Mouse (Mus musculus) left cerebral cortex, postnatal 14 days (tissue): ENCODE data around the gene Rngtt. TPM values are rescaled to one million over a fixed set of nuclear protein-coding genes. Genes with fewer than 3 reads are reported as not detected.
"Not testable (repeated sequence)": the region's sequence is repeated elsewhere in the genome, so short reads cannot be mapped to it uniquely, and the experiment has no call there.

Experiments used
- DNase-seq, 2 experiments: peaks; one replicate each; pipeline ENCODE4 v3.0.0; 2021 to 2022; ENCODE audit warnings: low spot score in 2 of 2, mixed read lengths in 1 of 2
- intact Hi-C: fragments of 180-260 bp; cut with DNase I; formaldehyde crosslinking; loops from one replicate; pipeline ENCODE4 v1.15.1; 2025
- total RNA-seq, 2 experiments: library from RNA; stranded (reverse); gene quantifications; 2 replicates each; pipeline ENCODE4 v1.2.3; 2021

Rngtt gene
- total RNA-seq, 2 experiments from 2014 or later, result 19.2 to 22.0 TPM

DNA sequence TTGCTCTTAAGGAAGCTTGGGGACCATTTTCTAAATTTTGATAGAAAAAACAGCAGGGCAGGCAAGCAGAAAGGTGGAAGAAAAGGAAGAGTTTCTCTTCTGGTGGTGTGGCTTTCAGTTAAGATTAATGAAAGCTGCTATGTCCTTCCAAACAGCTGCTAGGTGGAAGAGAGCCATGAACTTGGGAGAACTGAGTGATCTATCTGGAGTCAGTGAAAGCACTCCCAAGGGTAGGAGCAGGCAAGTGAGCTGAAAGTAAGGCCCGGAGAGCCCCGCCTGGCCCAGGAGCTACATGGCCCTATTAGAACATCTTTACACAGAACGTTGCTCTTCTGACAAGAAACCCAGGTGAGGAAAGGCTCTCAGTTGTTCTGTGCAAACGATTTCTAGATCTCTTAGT, 103.7 kb downstream of the Rngtt start:
- intact Hi-C loops, result no loop called here
- no peak for DNase-seq

- intact Hi-C loops, result no loop called here
- DNase-seq, result no peak
Measured at GRCm38 (mm10) chr4:33414781-33415180, 104.7 kb downstream of the Rngtt start.

DNA sequence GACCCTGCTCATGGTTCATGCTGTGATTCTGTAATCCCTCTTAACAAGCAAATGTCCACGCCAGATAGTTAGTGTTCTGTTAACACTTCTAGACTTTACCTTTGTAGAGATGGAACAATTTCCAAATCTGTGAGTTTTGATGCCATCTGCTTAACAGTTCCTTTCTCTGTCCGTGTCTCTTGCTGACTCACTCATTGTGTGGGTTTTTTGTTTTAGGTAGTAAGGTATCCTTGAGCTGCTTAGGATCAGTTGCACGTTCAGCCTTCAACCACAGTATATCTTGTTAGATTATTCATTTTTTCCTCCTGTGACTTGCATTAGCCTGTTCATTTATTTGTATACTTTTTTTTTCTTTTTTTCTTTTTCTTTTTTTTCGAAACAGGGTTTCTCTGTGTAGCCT, 107.3 kb downstream of the Rngtt start:
- intact Hi-C loops, result no loop called here
- DNase-seq, result no peak

GRCm38 (mm10) chr4:33419644-33420043, 109.5 kb downstream of the Rngtt start:
- intact Hi-C loops, result no loop called here
- no peak for DNase-seq

- no peak for DNase-seq
- intact Hi-C loops, result no loop called here
Measured at GRCm38 (mm10) chr4:33428856-33429255, 118.7 kb downstream of the Rngtt start.

- DNase-seq, result peak in 1 of 2 experiments; percentile 9
- intact Hi-C loops, result no loop called here
Measured at GRCm38 (mm10) chr4:33441864-33442263, 131.8 kb downstream of the Rngtt start.

DNA sequence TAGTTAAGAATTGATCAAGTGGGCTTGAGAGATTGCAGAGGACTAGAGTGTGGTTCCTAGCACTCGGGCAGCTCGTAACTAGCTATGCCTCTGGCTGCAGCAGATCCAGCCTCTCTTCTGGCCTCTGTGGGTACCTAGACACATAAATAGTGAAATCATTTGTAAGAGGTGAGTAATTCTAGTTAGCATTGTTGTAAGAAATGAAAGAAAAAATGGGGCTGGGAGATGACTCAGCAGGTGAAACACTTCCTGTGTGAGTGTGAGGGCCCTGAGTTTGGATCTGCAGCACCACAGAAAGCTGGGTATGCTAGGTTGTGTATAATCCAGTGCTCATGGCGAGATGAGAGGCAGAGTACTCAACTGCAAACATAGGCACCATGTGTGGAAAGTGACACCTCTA, 136.2 kb downstream of the Rngtt start:
- DNase-seq, result no peak
- intact Hi-C loops, result no loop called here

- no peak for DNase-seq
- intact Hi-C loops, result no loop called here
Measured at GRCm38 (mm10) chr4:33446881-33447280, 136.8 kb downstream of the Rngtt start.

DNA sequence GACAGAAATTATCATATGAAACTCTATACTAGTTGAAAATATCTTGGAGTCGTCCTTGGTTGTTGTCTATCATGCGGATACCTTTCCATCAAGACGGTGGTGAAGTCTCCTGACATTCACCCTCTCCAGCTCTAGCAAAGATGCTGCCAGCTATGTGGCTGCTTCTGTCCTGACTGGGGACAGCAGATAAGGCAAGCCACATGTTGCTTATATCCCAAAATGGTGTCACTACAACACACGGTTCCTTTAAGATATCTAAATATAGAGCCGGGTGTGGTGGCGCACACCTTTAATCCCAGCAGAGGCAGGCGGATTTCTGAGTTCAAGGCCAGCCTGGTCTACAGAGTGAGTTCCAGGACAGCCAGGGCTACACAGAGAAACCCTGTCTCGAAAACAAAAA, 140.2 kb downstream of the Rngtt start:
- DNase-seq, intact Hi-C loops: not testable (repeated sequence)

DNA sequence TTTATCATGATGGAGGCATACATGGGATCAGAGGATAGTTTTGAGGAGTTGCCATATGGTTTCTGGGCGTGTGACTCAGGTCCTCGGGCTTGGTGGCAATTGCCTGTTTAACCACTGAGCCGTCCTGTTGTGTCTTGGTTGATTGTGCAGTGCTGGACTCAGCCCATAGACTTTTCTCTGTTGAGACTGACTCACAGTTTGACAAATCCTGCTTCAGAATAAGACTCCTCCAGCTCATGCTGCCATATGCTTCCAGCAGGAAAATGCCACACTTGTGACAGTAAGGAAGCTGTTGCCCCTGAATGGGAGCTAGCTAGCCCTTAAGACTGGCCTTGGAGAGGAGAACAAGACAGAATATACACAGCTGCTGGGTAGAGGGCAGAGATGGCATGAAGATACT, 149.7 kb downstream of the Rngtt start:
- DNase-seq, result peak in 1 of 2 experiments; percentile 17
- intact Hi-C loops, result no loop called here

GRCm38 (mm10) chr4:33464432-33464831, 154.3 kb downstream of the Rngtt start:
- no peak for DNase-seq
- intact Hi-C loops, result no loop called here

DNA sequence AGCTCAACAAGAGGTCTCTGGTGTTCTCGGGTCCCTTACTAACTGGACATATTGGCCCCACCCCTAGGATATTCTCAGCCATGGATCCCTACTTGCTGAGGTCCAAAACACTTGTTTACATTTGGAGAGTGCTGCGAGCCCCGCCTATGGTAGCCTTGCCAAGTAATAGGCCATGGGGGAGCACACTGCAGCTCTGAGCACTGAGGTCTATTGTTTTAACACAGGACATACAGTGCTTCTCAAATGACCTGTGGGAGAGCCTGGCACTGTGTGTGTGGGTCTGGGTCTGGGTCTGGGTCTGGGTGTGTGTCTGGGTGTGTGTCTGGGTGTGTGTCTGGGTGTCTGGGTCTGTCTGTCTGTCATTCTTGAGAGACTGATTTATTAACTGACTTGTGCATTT, 155.8 kb downstream of the Rngtt start:
- intact Hi-C loops, result no loop called here

DNA sequence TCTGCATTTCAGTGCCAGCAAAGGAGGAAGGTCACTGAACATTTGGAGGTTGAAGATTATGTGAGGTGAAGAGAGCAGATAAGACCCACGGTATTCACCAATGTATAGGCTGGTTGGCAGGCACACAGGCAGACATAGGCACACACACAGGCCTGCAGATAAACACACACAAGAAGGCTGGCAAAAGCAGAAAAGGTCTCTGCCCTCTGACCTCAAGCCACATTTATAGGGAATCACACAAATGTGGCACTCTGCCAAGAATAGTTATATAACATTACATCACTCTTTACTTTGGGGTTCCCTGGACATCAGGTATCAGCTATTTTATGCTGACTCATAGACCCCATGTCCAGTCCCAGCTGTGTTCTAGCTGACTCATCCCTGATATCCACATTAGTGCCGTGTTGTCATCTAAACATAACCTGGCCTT, 156.9 kb downstream of the Rngtt start:
- DNase-seq, result peak in 1 of 2 experiments; percentile 17
- intact Hi-C loops, result no loop called here

More for the DNA sequence above, 155.8 kb downstream of the Rngtt start:
- no peak for DNase-seq

GRCm38 (mm10) chr4:33467627-33468026, 157.5 kb downstream of the Rngtt start:
- peak in 1 of 2 experiments; percentile 79 for DNase-seq
- intact Hi-C loops, result no loop called here

DNA sequence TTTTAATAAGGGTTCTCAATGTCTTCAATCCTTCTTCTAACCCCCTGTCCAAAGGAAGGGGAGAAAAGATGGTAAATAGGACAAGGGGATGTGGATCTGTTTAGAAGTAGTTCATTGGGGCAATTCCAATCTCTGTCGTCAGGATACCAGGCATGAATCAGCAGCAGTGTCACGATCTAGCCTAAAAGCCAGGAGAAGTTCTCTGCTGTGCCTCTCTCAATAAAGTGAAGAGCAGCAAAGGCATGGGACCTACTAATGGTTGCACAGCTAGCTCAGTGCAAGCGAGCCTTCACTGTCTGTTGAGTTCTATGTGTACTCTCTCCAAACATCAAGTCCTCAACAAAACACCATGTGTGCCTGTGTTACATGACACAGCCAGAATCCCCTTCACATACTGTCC, 158.0 kb downstream of the Rngtt start:
- DNase-seq, result no peak
- intact Hi-C loops, result no loop called here

DNA sequence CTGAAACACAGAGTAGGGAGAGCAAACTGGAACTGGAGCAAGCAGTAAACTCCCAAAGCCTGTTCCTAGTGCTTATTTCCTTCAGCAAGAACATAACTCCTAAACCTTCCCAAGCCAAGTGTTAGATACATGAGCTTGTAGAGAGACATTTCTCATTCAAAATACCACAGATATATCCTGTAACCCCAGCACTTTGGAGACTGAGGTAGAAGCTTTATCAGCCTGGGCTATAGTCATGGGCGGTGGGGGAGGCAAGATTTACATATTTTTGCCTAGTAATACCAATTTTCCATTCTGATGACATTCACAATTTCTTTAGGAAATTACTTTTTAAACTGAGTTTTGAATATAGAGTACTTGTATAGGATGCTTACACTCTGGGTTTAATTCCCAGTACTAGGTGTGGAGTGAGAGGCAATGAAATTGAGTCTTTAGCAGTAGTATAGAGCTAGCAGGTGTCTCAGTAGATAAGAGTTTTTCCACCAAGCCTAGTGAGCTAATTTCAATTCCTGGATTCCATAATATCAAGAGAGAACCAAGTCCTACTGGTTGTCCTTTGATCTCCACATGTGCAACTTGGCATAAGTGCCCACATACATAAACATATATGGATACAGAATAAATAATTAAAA, 160.7 kb downstream of the Rngtt start:
- intact Hi-C loops, result no loop called here

GRCm38 (mm10) chr4:33478011-33478785, 168.1 kb downstream of the Rngtt start:
- DNase-seq, result no peak
- intact Hi-C loops, result no loop called here

More for the DNA sequence above, 160.7 kb downstream of the Rngtt start:
- no peak for DNase-seq

GRCm38 (mm10) chr4:33481721-33482120, 171.6 kb downstream of the Rngtt start:
- intact Hi-C loops, result no loop called here
- no peak for DNase-seq

DNA sequence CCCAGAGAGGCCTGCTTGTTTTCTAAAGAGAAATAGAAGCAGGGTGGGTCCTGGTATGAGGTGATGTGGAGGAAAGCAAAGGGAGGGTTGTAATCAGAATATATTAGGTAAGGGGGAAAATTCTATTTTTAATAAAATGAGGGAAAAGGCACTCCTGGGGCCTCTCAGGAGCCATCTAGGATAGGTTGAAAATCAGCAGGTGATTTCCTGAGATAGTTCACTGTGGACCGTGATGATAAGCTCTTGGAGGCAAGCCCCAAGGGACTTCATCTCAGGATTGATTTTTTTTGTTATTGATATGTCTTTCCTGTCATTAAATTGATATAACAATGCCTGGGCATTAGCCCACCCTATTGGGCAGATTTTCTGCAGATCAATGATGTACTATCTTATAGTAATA, 175.9 kb downstream of the Rngtt start:
- DNase-seq, result no peak
- intact Hi-C loops, result no loop called here

DNA sequence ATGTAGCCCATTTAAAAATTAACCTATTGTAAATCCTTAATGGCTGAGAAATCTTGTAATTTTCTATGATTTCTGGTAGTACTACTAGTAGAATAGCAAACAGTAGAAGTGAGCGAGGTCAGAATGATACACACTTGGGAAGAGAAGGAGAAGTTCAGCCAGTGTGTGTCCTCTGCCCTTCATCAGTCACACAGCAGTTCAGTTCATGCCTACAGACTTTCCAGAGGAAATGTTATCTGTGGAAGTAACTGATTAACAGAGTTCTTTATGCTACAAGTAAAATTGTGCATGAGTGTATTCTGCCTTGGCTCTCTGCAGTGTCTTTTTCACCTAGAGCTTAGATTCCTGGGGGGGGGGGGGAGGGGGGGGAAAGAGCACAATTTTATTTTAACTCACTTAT, 181.0 kb downstream of the Rngtt start:
- DNase-seq, result no peak
- intact Hi-C loops, result no loop called here

DNA sequence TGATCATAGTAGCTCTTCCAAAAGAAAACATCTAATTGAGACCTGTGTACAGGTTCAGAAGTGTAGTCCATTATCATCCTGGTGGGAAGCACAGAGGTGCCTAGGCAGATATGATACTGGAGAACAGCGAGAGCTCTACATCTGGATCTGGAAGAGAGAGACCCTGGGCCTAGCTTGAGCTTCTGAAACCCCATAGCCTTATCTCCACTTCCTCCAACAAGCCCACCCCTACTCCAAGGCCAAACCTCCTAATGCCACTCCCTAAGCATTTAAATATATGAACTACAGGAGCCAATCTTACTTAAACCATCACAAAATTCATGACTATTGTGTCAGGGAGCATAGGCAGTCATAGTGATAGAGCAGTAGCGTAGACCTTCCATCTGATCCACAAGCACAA, 184.3 kb downstream of the Rngtt start:
- no peak for DNase-seq
- intact Hi-C loops, result no loop called here
